Mouse (Mus musculus) midbrain, embryonic 11.5 days (tissue): ENCODE results near the gene Gtf2a2. TPM values are rescaled to one million over a fixed set of nuclear protein-coding genes. Genes with fewer than 3 reads are reported as not detected.
"Not testable (repeated sequence)": the region's sequence is repeated elsewhere in the genome, so short reads cannot be mapped to it uniquely, and the experiment has no call there.

Experiments used
- ATAC-seq: fragments of 200-750 bp; cut with Nextera tagmentation; 2 replicates; pipeline ENCODE4 v1.8.0; 2017; ENCODE audit warnings: moderate TSS enrichment, moderate library complexity; ENCODE audit not compliant: low FRiP score
- DNase-seq: peaks from one replicate; pipeline ENCODE4 v3.0.0; 2015; ENCODE audit warnings: low spot score; ENCODE audit errors: missing footprints
- H3K27ac ChIP-seq: fragments of 300-500 bp; sonication (generic); 2 replicates; pipeline ENCODE4 v1.5.1; 2014; ENCODE audit warnings: low read depth, low read length
- H3K27me3 ChIP-seq: fragments of 300-500 bp; sonication (generic); 2 replicates; pipeline ENCODE4 v1.6.1; 2014; ENCODE audit warnings: mild to moderate bottlenecking, low read length, moderate library complexity, mixed read lengths; ENCODE audit not compliant: control insufficient read depth, insufficient read depth
- H3K36me3 ChIP-seq: fragments of 300-500 bp; sonication (generic); 2 replicates; pipeline ENCODE4 v1.6.1; 2014; ENCODE audit warnings: mild to moderate bottlenecking, low read length, moderate library complexity, mixed read lengths; ENCODE audit not compliant: control insufficient read depth, insufficient read depth
- H3K4me1 ChIP-seq: fragments of 300-500 bp; sonication (generic); 2 replicates; pipeline ENCODE4 v1.6.1; 2014; ENCODE audit warnings: low read length; ENCODE audit not compliant: control insufficient read depth, insufficient read depth
- H3K4me2 ChIP-seq: fragments of 300-500 bp; sonication (generic); 2 replicates; pipeline ENCODE4 v1.6.1; 2014; ENCODE audit warnings: mild to moderate bottlenecking, moderate library complexity
- H3K4me3 ChIP-seq: fragments of 300-500 bp; sonication (generic); 2 replicates; pipeline ENCODE4 v1.5.1; 2014; ENCODE audit warnings: low read depth, low read length
- H3K9ac ChIP-seq: fragments of 300-500 bp; sonication (generic); 2 replicates; pipeline ENCODE4 v1.6.1; 2014; ENCODE audit warnings: low read length
- H3K9me3 ChIP-seq: fragments of 300-500 bp; sonication (generic); 2 replicates; pipeline ENCODE4 v1.6.1; 2016; ENCODE audit warnings: low read length; ENCODE audit not compliant: control insufficient read depth
- WGBS: fragments of 180-500 bp; shearing (Covaris S2); extraction: QIAGEN DNeasy Blood & Tissue Kit; methylation state at CpG from one replicate; pipeline ENCODE4 v1.1.7; 2014; 5-methylcytosine and 5-hydroxymethylcytosine counted together
- polyA plus RNA-seq: library from polyadenylated mRNA; unstranded; fragments of >200 nt; fragmentation: Nextera tagmentation; extraction: Ambion mirVana; gene quantifications from 2 replicates; pipeline ENCODE4 v1.2.1, GENCODE M21; 2014

Gene Gtf2a2
- polyA plus RNA-seq, 1 experiment from 2014 or later: 221 TPM

- H3K4me3 ChIP-seq: no peak overlapping the region
- H3K9ac ChIP-seq: no peak overlapping the region
- H3K9me3 ChIP-seq: no peaks in the 10 kb centered on the region
- 95% methylated on average over 5 of the region's 5 CpGs for WGBS
- H3K36me3 ChIP-seq: peaks cover 9% of the 10 kb centered on the region; the same call in 1 of the 2 replicates
- H3K4me1 ChIP-seq: peaks cover 7% of the 10 kb centered on the region
- H3K4me2 ChIP-seq: no peak overlapping the region
- DNase-seq: peak; percentile 82
- no peaks in the 10 kb centered on the region for H3K27me3 ChIP-seq
- no peak for ATAC-seq
- H3K27ac ChIP-seq: no peak overlapping the region
Measured at GRCm38 (mm10) chr9:70010781-70011473, 1.4 kb upstream of the Gtf2a2 start.

GRCm38 (mm10) chr9:70011537-70012407 is 578 bp upstream of the Gtf2a2 start:
- WGBS: 68% methylated on average over 14 of the region's 14 CpGs

GRCm38 (mm10) chr9:70015632-70016031 is 3.3 kb downstream of the Gtf2a2 start:
- WGBS: 90% methylated on average over 2 of the region's 2 CpGs

More at GRCm38 (mm10) chr9:70011537-70012407, 578 bp upstream of the Gtf2a2 start:
- H3K9me3 ChIP-seq: no peaks in the 10 kb centered on the region
- no peak for DNase-seq
- 0 out of 2 replicates have a peak overlapping the region, but pooled peaks have one; percentile 75 for H3K27ac ChIP-seq
- H3K9ac ChIP-seq: peak overlapping the region; percentile 88
- H3K4me3 ChIP-seq: peak overlapping the region; percentile 86; the same call in 1 of the 2 replicates
- no peaks in the 10 kb centered on the region for H3K27me3 ChIP-seq
- H3K4me1 ChIP-seq: peaks cover 7% of the 10 kb centered on the region
- H3K36me3 ChIP-seq: peaks cover 9% of the 10 kb centered on the region; the same call in 1 of the 2 replicates
- ATAC-seq: peak; percentile 52
- H3K4me2 ChIP-seq: peak overlapping the region; percentile 28

GRCm38 (mm10) chr9:70018879-70019278 is 6.5 kb downstream of the Gtf2a2 start:
- Histone ChIP-seq H3K4me2 (no peak overlapping the region), H3K4me1 (no peaks in the 10 kb centered on the region; the same call in 1 of the 2 replicates), H3K36me3 (peaks cover 4% of the 10 kb centered on the region; the same call in 1 of the 2 replicates), H3K4me3 (no peak overlapping the region), H3K9ac (no peak overlapping the region), H3K9me3 (no peaks in the 10 kb centered on the region), H3K27me3 (no peaks in the 10 kb centered on the region), H3K27ac (no peak overlapping the region)
- no peak for ATAC-seq
- peak; percentile 87 for DNase-seq

More at GRCm38 (mm10) chr9:70015632-70016031, 3.3 kb downstream of the Gtf2a2 start:
- DNase-seq (no peak), ATAC-seq (no peak)
- H3K4me1 ChIP-seq: peaks cover 7% of the 10 kb centered on the region
- no peaks in the 10 kb centered on the region for H3K27me3 ChIP-seq
- H3K9ac ChIP-seq: no peak overlapping the region
- H3K4me3 ChIP-seq: no peak overlapping the region
- H3K36me3 ChIP-seq: peaks cover 4% of the 10 kb centered on the region; the same call in 1 of the 2 replicates
- H3K27ac ChIP-seq: no peak overlapping the region
- no peak overlapping the region for H3K4me2 ChIP-seq
- no peaks in the 10 kb centered on the region for H3K9me3 ChIP-seq

- no peaks in the 10 kb centered on the region for H3K9me3 ChIP-seq
- peaks cover 4% of the 10 kb centered on the region; the same call in 1 of the 2 replicates for H3K36me3 ChIP-seq
- no peak overlapping the region for H3K27ac ChIP-seq
- H3K4me2 ChIP-seq: no peak overlapping the region
- no peaks in the 10 kb centered on the region for H3K4me1 ChIP-seq
- ATAC-seq: no peak
- H3K9ac ChIP-seq: no peak overlapping the region
- DNase-seq: no peak
- 83% methylated on average over 1 of the region's 1 CpGs for WGBS
- no peak overlapping the region for H3K4me3 ChIP-seq
- H3K27me3 ChIP-seq: no peaks in the 10 kb centered on the region
Measured at GRCm38 (mm10) chr9:70021610-70022009, 9.3 kb downstream of the Gtf2a2 start.

- no peak overlapping the region for H3K9ac ChIP-seq
- WGBS: 95% methylated on average over 4 of the region's 4 CpGs
- H3K36me3 ChIP-seq: peaks cover 4% of the 10 kb centered on the region; the same call in 1 of the 2 replicates
- no peak overlapping the region for H3K4me3 ChIP-seq
- no peaks in the 10 kb centered on the region for H3K27me3 ChIP-seq
- H3K4me1 ChIP-seq: no peaks in the 10 kb centered on the region
- DNase-seq: no peak
- no peaks in the 10 kb centered on the region for H3K9me3 ChIP-seq
- no peak overlapping the region for H3K27ac ChIP-seq
- H3K4me2 ChIP-seq: no peak overlapping the region
- ATAC-seq: no peak
Measured at GRCm38 (mm10) chr9:70022083-70022482, 9.7 kb downstream of the Gtf2a2 start.

- not testable (repeated sequence) for H3K4me2 ChIP-seq, H3K36me3 ChIP-seq, DNase-seq, H3K4me1 ChIP-seq, H3K9me3 ChIP-seq, H3K27ac ChIP-seq, H3K4me3 ChIP-seq, H3K27me3 ChIP-seq, ATAC-seq, H3K9ac ChIP-seq
- WGBS: 73% methylated on average over 1 of the region's 1 CpGs
Measured at GRCm38 (mm10) chr9:70023615-70024014, 11.3 kb downstream of the Gtf2a2 start.

- Histone ChIP-seq H3K27me3 (no peaks in the 10 kb centered on the region), H3K27ac (no peak overlapping the region), H3K4me3 (no peak overlapping the region), H3K36me3 (peaks cover 4% of the 10 kb centered on the region; the same call in 1 of the 2 replicates), H3K4me1 (no peaks in the 10 kb centered on the region), H3K9me3 (no peaks in the 10 kb centered on the region), H3K4me2 (no peak overlapping the region), H3K9ac (no peak overlapping the region)
- no peak for DNase-seq
- no peak for ATAC-seq
Measured at GRCm38 (mm10) chr9:70024648-70025047, 12.3 kb downstream of the Gtf2a2 start.
